Mouse (Mus musculus) neural tube, embryonic 15.5 days (tissue): ENCODE measurements around the gene Rhou. TPM values are rescaled to one million over a fixed set of nuclear protein-coding genes. Genes with fewer than 3 reads are reported as not detected.

ENCODE experiments used
- ATAC-seq: fragments of 200-750 bp; cut with Nextera tagmentation; 2 replicates; pipeline ENCODE4 v1.8.0; 2017; ENCODE audit warnings: mild to moderate bottlenecking, moderate TSS enrichment, moderate library complexity; ENCODE audit not compliant: low FRiP score
- H3K27ac ChIP-seq: fragments of 300-500 bp; sonication (generic); replicated peaks from 2 replicates; pipeline ENCODE4 v1.5.1; 2015; ENCODE audit warnings: mild to moderate bottlenecking, inconsistent platforms
- H3K27me3 ChIP-seq: fragments of 300-500 bp; sonication (generic); replicated peaks from 2 replicates; pipeline ENCODE4 v1.6.1; 2015; ENCODE audit warnings: inconsistent platforms
- H3K36me3 ChIP-seq: fragments of 300-500 bp; sonication (generic); 2 replicates; pipeline ENCODE4 v1.6.1; 2015; ENCODE audit warnings: inconsistent platforms
- H3K4me1 ChIP-seq: fragments of 300-500 bp; sonication (generic); 2 replicates; pipeline ENCODE4 v1.6.1; 2015; ENCODE audit warnings: inconsistent platforms
- H3K4me2 ChIP-seq: fragments of 300-500 bp; sonication (generic); 2 replicates; pipeline ENCODE4 v1.6.1; 2015; ENCODE audit warnings: inconsistent platforms, mild to moderate bottlenecking, moderate library complexity
- H3K4me3 ChIP-seq: fragments of 300-500 bp; sonication (generic); replicated peaks from 2 replicates; pipeline ENCODE4 v1.5.1; 2015; ENCODE audit warnings: mild to moderate bottlenecking, inconsistent platforms
- H3K9ac ChIP-seq: fragments of 300-500 bp; sonication (generic); replicated peaks from 2 replicates; pipeline ENCODE4 v1.6.1; 2015; ENCODE audit warnings: mild to moderate bottlenecking, inconsistent platforms
- H3K9me3 ChIP-seq: fragments of 300-500 bp; sonication (generic); replicated peaks from 2 replicates; pipeline ENCODE4 v1.6.1; 2016; ENCODE audit warnings: inconsistent platforms
- WGBS: fragments of 180-500 bp; shearing (Covaris S2); methylation state at CpG from one replicate; pipeline ENCODE4 v1.1.7; 2015; ENCODE audit warnings: mixed read lengths; 5-methylcytosine and 5-hydroxymethylcytosine counted together
- polyA plus RNA-seq: library from polyadenylated mRNA; unstranded; fragments of >200 nt; fragmentation: Nextera tagmentation; extraction: Ambion mirVana; gene quantifications from 2 replicates; pipeline ENCODE4 v1.2.1, GENCODE M21; 2015

Gene Rhou
- polyA plus RNA-seq, 1 experiment from 2014 or later: 12.7 TPM

DNA sequence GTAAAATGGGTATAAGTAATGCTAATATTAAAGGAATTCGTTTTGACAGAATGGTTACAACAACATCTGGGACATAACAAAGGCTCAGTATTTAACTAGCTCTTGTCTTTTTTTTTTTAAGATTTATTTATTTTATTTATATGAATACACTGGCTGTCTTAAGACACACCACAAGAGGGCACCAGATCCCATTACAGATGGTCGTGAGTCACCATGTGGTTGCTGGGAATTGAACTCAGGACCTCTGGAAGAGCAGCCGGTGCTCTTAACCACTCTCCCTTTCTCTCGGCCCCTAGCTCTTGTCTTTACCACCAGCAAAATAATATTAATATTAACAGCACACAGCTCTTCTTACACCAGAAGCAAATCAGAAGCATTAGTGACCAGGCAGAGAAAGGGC, 1.1 kb upstream of the Rhou start:
- Histone ChIP-seq H3K9ac (no peak overlapping the region), H3K27me3 (no peaks in the 10 kb centered on the region), H3K4me1 (peaks cover 21% of the 10 kb centered on the region), H3K27ac (peak overlapping the region; percentile 93; the same call in 1 of the 2 replicates), H3K4me3 (no peak overlapping the region), H3K36me3 (peaks cover 18% of the 10 kb centered on the region), H3K4me2 (peak overlapping the region; percentile 62; the same call in 1 of the 2 replicates), H3K9me3 (no peaks in the 10 kb centered on the region)
- no peak for ATAC-seq
- WGBS: 60% methylated on average over 4 of the region's 4 CpGs

DNA sequence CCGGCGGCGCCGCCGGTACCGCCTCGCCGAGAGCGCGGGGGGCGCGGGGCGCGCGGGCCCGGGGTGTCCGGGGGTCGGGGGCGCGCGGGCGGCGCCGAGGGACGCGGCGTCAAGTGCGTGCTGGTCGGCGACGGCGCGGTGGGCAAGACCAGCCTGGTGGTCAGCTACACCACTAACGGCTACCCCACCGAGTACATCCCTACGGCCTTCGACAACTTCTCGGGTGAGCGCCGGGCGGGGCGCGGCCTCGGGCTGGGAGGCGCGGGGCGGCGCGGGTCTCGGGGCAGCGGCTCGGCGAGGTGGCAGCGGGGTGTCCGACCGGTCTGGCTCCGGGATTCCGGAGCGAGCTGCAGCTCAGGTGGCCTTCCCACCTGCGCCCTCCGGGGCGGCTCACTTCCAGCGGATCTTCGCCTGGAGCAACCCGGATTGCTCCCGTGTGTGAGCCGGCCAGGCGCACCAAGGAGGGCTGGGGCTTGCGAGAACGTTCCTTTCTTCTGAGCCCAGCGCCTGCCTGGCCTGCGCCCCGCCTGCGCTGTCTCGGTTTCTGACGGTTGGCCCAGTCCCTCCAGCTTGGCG, 353 bp downstream of the Rhou start:
- Histone ChIP-seq H3K9ac (peak overlapping the region; percentile 77), H3K36me3 (peaks cover 27% of the 10 kb centered on the region), H3K27me3 (no peaks in the 10 kb centered on the region), H3K27ac (peak overlapping the region; percentile 93), H3K9me3 (no peaks in the 10 kb centered on the region), H3K4me1 (peaks cover 21% of the 10 kb centered on the region), H3K4me2 (peak overlapping the region; percentile 62), H3K4me3 (peak overlapping the region; percentile 61)
- WGBS: under 1% methylated on average over 63 of the region's 77 CpGs
- ATAC-seq: peak; percentile 75

DNA sequence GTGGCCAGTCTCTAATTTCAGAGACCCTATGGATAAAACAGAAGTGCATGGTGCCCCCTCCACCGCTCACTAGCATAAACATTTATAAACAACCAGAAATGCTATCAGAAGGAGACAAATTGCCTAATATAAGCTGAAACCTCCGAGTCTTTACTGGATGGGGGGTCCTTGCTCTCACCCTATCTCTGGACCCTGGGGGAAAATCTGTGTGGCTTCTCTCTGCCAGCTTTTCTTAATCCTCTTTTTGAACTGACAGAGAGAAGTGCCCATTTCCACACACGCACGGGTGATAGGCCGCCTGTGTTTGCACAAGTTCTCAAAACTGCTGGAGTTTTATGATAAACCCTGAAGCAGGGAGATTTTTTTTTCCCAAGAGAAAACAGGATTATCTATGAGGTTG, 1.0 kb downstream of the Rhou start:
- WGBS: 12% methylated on average over 5 of the region's 5 CpGs
- H3K36me3 ChIP-seq: peaks cover 30% of the 10 kb centered on the region
- no peaks in the 10 kb centered on the region for H3K27me3 ChIP-seq
- peaks cover 21% of the 10 kb centered on the region for H3K4me1 ChIP-seq
- H3K27ac ChIP-seq: peak overlapping the region; percentile 51
- ATAC-seq: no peak
- peak overlapping the region; percentile 62 for H3K4me2 ChIP-seq
- no peaks in the 10 kb centered on the region for H3K9me3 ChIP-seq
- peak overlapping the region; percentile 61 for H3K4me3 ChIP-seq
- H3K9ac ChIP-seq: peak overlapping the region; percentile 77

- Histone ChIP-seq H3K9ac (peak overlapping the region; percentile 77; the same call in 1 of the 2 replicates), H3K36me3 (peaks cover 36% of the 10 kb centered on the region), H3K4me1 (peaks cover 21% of the 10 kb centered on the region), H3K27ac (peak overlapping the region; percentile 6), H3K4me3 (peak overlapping the region; percentile 61), H3K4me2 (peak overlapping the region; percentile 62), H3K27me3 (no peaks in the 10 kb centered on the region), H3K9me3 (no peaks in the 10 kb centered on the region)
- no peak for ATAC-seq
- WGBS: 8% methylated on average over 8 of the region's 8 CpGs
These were observed 1.6 kb downstream of the Rhou start for GRCm38 (mm10) chr8:123655351-123655779.

DNA sequence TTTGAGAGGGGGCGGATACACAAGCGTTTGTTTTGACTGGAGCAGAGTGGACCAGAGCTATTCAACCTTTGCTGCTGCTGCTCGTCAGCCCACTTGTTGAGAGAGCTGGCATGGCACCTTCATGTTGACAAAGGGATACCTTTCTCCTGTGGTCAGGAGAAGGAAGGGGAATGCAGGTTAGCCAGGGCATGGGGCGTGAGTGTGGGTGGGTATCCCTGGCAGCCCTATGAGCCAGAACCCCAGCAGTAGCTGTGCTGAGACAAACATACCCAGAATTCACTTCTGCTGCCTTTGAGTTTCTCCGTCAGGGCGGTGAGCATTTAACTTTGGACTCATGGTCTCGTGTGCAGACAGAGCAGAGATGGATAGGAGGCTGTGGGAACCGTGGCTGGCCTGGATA, 4.1 kb downstream of the Rhou start:
- H3K4me3 ChIP-seq: no peak overlapping the region
- H3K27ac ChIP-seq: no peak overlapping the region
- peaks cover 58% of the 10 kb centered on the region for H3K36me3 ChIP-seq
- H3K9ac ChIP-seq: no peak overlapping the region
- H3K9me3 ChIP-seq: no peaks in the 10 kb centered on the region
- 93% methylated on average over 8 of the region's 8 CpGs for WGBS
- no peak overlapping the region for H3K4me2 ChIP-seq
- peaks cover 21% of the 10 kb centered on the region for H3K4me1 ChIP-seq
- no peaks in the 10 kb centered on the region for H3K27me3 ChIP-seq
- no peak for ATAC-seq

DNA sequence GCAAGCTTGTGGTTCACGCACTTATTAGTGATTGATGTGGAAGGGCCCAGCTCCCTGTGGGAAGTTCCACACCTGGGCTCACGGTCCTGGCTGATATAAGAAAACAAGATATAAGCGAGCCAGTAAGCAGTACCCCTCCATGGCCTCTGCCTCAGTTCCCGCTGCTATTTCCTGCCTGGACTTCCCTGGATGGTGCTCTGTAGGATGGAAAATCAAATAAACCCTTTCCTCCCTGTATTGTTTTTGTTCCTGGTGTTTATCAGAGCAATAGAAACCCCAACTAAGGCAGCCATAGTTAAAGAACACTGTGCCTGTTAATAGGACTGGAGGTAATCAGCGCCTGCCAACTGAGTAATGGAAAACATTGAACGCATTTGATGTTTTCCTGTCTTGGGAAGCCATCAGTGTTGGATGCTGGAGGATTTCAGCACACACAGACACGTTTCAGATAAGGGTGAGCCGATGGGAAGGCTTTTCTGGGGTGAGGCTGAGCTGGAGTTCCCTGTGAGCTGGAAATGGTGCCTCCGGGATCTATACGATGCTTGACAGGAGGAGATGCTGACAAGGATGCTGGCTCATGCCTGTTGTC, 5.8 kb downstream of the Rhou start:
- no peak overlapping the region for H3K4me2 ChIP-seq
- no peak overlapping the region for H3K27ac ChIP-seq
- H3K36me3 ChIP-seq: peaks cover 75% of the 10 kb centered on the region
- H3K9ac ChIP-seq: no peak overlapping the region
- H3K4me3 ChIP-seq: no peak overlapping the region
- no peaks in the 10 kb centered on the region for H3K9me3 ChIP-seq
- WGBS: 75% methylated on average over 10 of the region's 10 CpGs
- H3K27me3 ChIP-seq: no peaks in the 10 kb centered on the region
- peaks cover 16% of the 10 kb centered on the region for H3K4me1 ChIP-seq
- ATAC-seq: no peak

- H3K4me1 ChIP-seq: no peaks in the 10 kb centered on the region
- no peaks in the 10 kb centered on the region for H3K27me3 ChIP-seq
- H3K4me2 ChIP-seq: no peak overlapping the region
- 88% methylated on average over 11 of the region's 11 CpGs for WGBS
- H3K9ac ChIP-seq: no peak overlapping the region
- H3K9me3 ChIP-seq: no peaks in the 10 kb centered on the region
- H3K27ac ChIP-seq: no peak overlapping the region
- ATAC-seq: no peak
- peaks cover 68% of the 10 kb centered on the region for H3K36me3 ChIP-seq
- no peak overlapping the region for H3K4me3 ChIP-seq
These were observed 7.8 kb downstream of the Rhou start for GRCm38 (mm10) chr8:123661515-123661914.

GRCm38 (mm10) chr8:123665580-123665979, 11.9 kb downstream of the Rhou start:
- Histone ChIP-seq H3K9ac (no peak overlapping the region), H3K9me3 (no peaks in the 10 kb centered on the region), H3K4me1 (no peaks in the 10 kb centered on the region), H3K4me3 (no peak overlapping the region), H3K4me2 (no peak overlapping the region), H3K36me3 (peaks cover 37% of the 10 kb centered on the region), H3K27ac (no peak overlapping the region), H3K27me3 (no peaks in the 10 kb centered on the region)
- ATAC-seq: no peak
- WGBS: 87% methylated on average over 6 of the region's 6 CpGs

DNA sequence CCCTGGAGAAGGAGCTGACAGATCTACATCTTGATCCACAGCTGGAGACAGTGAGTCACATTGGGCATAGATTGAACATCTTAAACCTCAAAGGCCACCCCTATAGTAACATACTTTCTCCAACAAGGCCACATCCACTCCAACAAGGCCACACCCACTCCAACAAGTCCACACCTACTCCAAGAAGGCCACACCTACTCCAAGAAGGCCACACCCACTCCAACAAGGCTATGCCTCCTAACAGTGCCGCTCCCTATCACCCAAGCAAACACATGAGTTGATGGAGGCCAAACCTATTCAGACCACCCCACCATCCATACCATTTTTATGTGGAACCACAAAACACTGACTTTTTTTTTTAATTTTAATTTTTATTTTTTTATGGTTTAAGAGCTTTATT, 13.1 kb downstream of the Rhou start:
- Histone ChIP-seq H3K27ac (no peak overlapping the region), H3K9ac (no peak overlapping the region), H3K4me1 (no peaks in the 10 kb centered on the region), H3K4me2 (no peak overlapping the region), H3K9me3 (no peaks in the 10 kb centered on the region), H3K27me3 (no peaks in the 10 kb centered on the region), H3K36me3 (peaks cover 25% of the 10 kb centered on the region), H3K4me3 (no peak overlapping the region)
- ATAC-seq: no peak
- WGBS: 81% methylated on average over 1 of the region's 1 CpGs

- Histone ChIP-seq H3K4me1 (no peaks in the 10 kb centered on the region), H3K27me3 (no peaks in the 10 kb centered on the region), H3K36me3 (peaks cover 9% of the 10 kb centered on the region), H3K9ac (no peak overlapping the region), H3K4me3 (no peak overlapping the region), H3K4me2 (no peak overlapping the region), H3K9me3 (no peaks in the 10 kb centered on the region), H3K27ac (no peak overlapping the region)
- no peak for ATAC-seq
- 44% methylated on average over 4 of the region's 4 CpGs for WGBS
These were observed 15.0 kb downstream of the Rhou start for GRCm38 (mm10) chr8:123668681-123669080.

DNA sequence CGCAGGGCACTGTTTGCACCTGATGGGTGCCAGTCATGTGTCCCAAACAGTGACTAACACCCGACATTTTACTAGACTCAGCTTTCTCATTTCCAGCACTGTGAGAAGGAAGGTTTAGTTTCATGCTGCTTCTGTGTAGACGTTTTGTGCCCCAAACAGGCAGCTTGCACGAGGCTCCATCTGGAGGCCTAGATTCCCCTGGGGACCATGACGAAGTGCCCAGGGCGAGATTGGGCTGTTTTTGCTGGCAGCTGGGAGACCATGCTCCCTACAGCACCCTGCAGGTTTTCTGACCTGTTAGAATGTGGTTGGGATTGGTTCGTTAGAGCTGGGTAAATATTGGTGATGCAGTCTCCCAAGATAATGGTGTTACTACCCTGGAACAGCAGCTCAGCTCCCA, 17.0 kb downstream of the Rhou start:
- no peaks in the 10 kb centered on the region for H3K9me3 ChIP-seq
- H3K27ac ChIP-seq: no peak overlapping the region
- no peak overlapping the region for H3K4me2 ChIP-seq
- WGBS: 50% methylated on average over 7 of the region's 7 CpGs
- H3K4me1 ChIP-seq: peaks cover 6% of the 10 kb centered on the region
- H3K4me3 ChIP-seq: no peak overlapping the region
- no peaks in the 10 kb centered on the region for H3K27me3 ChIP-seq
- H3K36me3 ChIP-seq: no peaks in the 10 kb centered on the region
- no peak overlapping the region for H3K9ac ChIP-seq
- ATAC-seq: no peak

- Histone ChIP-seq H3K9me3 (no peaks in the 10 kb centered on the region), H3K9ac (no peak overlapping the region), H3K4me2 (no peak overlapping the region), H3K27me3 (no peaks in the 10 kb centered on the region), H3K4me3 (no peak overlapping the region), H3K27ac (no peak overlapping the region), H3K4me1 (peaks cover 7% of the 10 kb centered on the region), H3K36me3 (no peaks in the 10 kb centered on the region)
- WGBS: 79% methylated on average over 7 of the region's 7 CpGs
- no peak for ATAC-seq
These were observed 17.7 kb downstream of the Rhou start for GRCm38 (mm10) chr8:123671454-123671853.
